Mouse (Mus musculus): ENCODE measurements around the gene Lgals3bp. TPM values are rescaled to one million over a fixed set of nuclear protein-coding genes. Genes with fewer than 3 reads are reported as not detected.

The Lgals3bp gene
- total and polyA plus RNA-seq, 3 experiments, result 20.2 to 121 (median 28.6) TPM

DNA sequence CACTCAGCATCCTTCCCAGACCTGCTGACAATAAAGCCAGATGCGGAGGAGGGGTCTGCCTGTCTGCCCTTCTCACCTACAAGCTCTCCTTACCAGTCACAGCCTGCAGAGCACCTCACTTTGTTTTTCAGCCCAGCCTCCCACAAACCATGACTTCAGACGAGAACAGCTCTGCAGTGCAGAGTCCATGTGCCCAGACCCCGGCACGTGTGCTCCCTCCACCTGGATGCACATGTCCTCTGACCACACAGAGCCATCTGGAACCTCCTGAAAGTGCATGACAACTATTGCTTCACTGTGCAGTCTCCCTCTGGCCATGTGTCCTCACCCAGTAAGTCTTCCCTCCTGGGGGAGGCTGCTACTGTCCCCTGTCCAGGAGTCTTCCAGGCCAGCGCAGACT is 12.4 kb upstream of the Lgals3bp start:
- Histone ChIP-seq H3K27ac (no peak overlapping the region), H3K4me3 (no peak overlapping the region), H3K27me3 (ENCODE audit: control insufficient read depth, insufficient read depth, low read length) (no peaks in the 10 kb centered on the region), H3K4me1 (ENCODE audit: control insufficient read depth, insufficient read depth, low read length) (peaks cover 16% of the 10 kb centered on the region), H3K9ac (ENCODE audit: low read depth, low read length) (no peak overlapping the region), H3K36me3 (ENCODE audit: control insufficient read depth, insufficient read depth, low read length) (no peaks in the 10 kb centered on the region), H3K79me2 (replicated peaks; ENCODE audit: control insufficient read depth, insufficient read depth, low read length) (peaks cover 3% of the 10 kb centered on the region)
- TF ChIP-seq POLR2A (IDR thresholded peaks at IDR 0.05; ENCODE audit: insufficient read depth, low read depth, low read length), result no peak
- no peak for TF ChIP-seq CTCF (IDR thresholded peaks at IDR 0.05)
- no peak for TF ChIP-seq EP300 (IDR thresholded peaks at IDR 0.05; ENCODE audit: insufficient read depth, low read depth, low read length)
- intact Hi-C loops (cut with DNase I), result no loop called here
- DNase-seq, result no peak
- WGBS, result 91% methylated on average over 5 of the region's 5 CpGs

GRCm38 (mm10) chr11:118413055-118413454 is 11.2 kb upstream of the Lgals3bp start:
- no peak for DNase-seq
- Histone ChIP-seq H3K27ac (no peak overlapping the region), H3K27me3 (ENCODE audit: control insufficient read depth, insufficient read depth, low read length) (no peaks in the 10 kb centered on the region), H3K4me3 (no peak overlapping the region), H3K79me2 (replicated peaks; ENCODE audit: control insufficient read depth, insufficient read depth, low read length) (no peaks in the 10 kb centered on the region), H3K9ac (ENCODE audit: low read depth, low read length) (no peak overlapping the region), H3K4me1 (ENCODE audit: control insufficient read depth, insufficient read depth, low read length) (peaks cover 14% of the 10 kb centered on the region), H3K36me3 (ENCODE audit: control insufficient read depth, insufficient read depth, low read length) (no peaks in the 10 kb centered on the region)
- intact Hi-C loops (cut with DNase I), result no loop called here
- 58% methylated on average over 4 of the region's 4 CpGs for WGBS
- TF ChIP-seq EP300 (IDR thresholded peaks at IDR 0.05; ENCODE audit: insufficient read depth, low read depth, low read length), result no peak
- TF ChIP-seq CTCF (IDR thresholded peaks at IDR 0.05), result no peak
- no peak for TF ChIP-seq POLR2A (IDR thresholded peaks at IDR 0.05; ENCODE audit: insufficient read depth, low read depth, low read length)

GRCm38 (mm10) chr11:118412601-118413000 is 10.7 kb upstream of the Lgals3bp start:
- H3K27me3 ChIP-seq (ENCODE audit: control insufficient read depth, insufficient read depth, low read length), result no peaks in the 10 kb centered on the region
- H3K36me3 ChIP-seq (ENCODE audit: control insufficient read depth, insufficient read depth, low read length), result no peaks in the 10 kb centered on the region
- H3K27ac ChIP-seq, result no peak overlapping the region
- TF ChIP-seq POLR2A (IDR thresholded peaks at IDR 0.05; ENCODE audit: insufficient read depth, low read depth, low read length), result no peak
- no peak for TF ChIP-seq CTCF (IDR thresholded peaks at IDR 0.05)
- TF ChIP-seq EP300 (IDR thresholded peaks at IDR 0.05; ENCODE audit: insufficient read depth, low read depth, low read length), result no peak
- no peaks in the 10 kb centered on the region for H3K79me2 ChIP-seq (replicated peaks; ENCODE audit: control insufficient read depth, insufficient read depth, low read length)
- no peak overlapping the region for H3K4me3 ChIP-seq
- intact Hi-C loops (cut with DNase I), result no loop called here
- H3K4me1 ChIP-seq (ENCODE audit: control insufficient read depth, insufficient read depth, low read length), result peaks cover 11% of the 10 kb centered on the region
- no peak for DNase-seq
- 39% methylated on average over 2 of the region's 2 CpGs for WGBS
- no peak overlapping the region for H3K9ac ChIP-seq (ENCODE audit: low read depth, low read length)

DNA sequence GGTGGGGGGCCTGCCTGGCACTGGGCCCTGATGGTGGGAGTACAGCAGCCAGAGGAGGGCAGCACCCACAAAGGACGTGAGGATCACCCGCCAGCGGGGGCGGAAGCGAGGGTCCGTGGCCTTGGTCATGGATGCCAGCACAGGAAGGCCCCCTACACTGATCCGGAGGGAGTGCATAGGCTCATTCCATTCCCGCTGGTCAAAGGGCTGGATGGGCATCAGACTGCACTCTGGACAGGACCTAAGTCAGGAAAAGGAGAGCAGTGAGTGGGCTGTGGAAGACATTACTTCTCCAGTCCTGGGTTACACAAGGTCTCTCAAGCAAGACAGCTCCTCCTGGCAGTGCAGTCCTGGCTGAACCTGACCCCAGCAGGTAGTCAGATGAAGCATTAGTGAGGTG is 9.4 kb upstream of the Lgals3bp start:
- DNase-seq, result no peak
- H3K4me3 ChIP-seq, result no peak overlapping the region
- H3K27ac ChIP-seq, result no peak overlapping the region
- intact Hi-C loops (cut with DNase I), result no loop called here
- H3K36me3 ChIP-seq (ENCODE audit: control insufficient read depth, insufficient read depth, low read length), result no peaks in the 10 kb centered on the region; the same call in 1 of the 2 replicates
- no peaks in the 10 kb centered on the region for H3K27me3 ChIP-seq (ENCODE audit: control insufficient read depth, insufficient read depth, low read length)
- TF ChIP-seq POLR2A (IDR thresholded peaks at IDR 0.05; ENCODE audit: insufficient read depth, low read depth, low read length) (no peak), EP300 (IDR thresholded peaks at IDR 0.05; ENCODE audit: insufficient read depth, low read depth, low read length) (no peak), CTCF (IDR thresholded peaks at IDR 0.05) (no peak)
- H3K4me1 ChIP-seq (ENCODE audit: control insufficient read depth, insufficient read depth, low read length), result peaks cover 9% of the 10 kb centered on the region
- no peak overlapping the region for H3K9ac ChIP-seq (ENCODE audit: low read depth, low read length)
- no peaks in the 10 kb centered on the region for H3K79me2 ChIP-seq (replicated peaks; ENCODE audit: control insufficient read depth, insufficient read depth, low read length)
- 96% methylated on average over 8 of the region's 8 CpGs for WGBS

DNA sequence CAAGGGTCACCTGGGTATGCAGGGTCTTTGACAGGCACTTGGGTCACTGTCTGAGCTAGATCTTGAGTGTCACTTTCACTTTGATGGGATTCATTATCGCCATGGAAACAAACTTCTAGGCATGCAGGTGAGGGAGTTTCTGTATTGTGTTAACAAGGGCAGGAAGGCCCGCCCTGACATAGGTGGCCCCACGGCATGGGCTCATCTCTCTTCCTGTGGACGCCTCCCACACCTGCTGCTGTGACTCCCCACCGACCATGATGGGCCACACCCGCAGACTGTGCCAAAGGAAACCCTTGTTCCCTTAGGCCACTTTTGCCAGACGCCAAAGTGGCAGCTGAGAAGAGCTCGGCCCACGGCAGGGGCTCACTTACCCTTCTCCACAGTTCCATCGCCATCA is 8.6 kb upstream of the Lgals3bp start:
- TF ChIP-seq EP300 (IDR thresholded peaks at IDR 0.05; ENCODE audit: insufficient read depth, low read depth, low read length), result no peak
- no peak for TF ChIP-seq CTCF (IDR thresholded peaks at IDR 0.05)
- TF ChIP-seq POLR2A (IDR thresholded peaks at IDR 0.05; ENCODE audit: insufficient read depth, low read depth, low read length), result no peak
- Histone ChIP-seq H3K36me3 (ENCODE audit: control insufficient read depth, insufficient read depth, low read length) (no peaks in the 10 kb centered on the region; the same call in 1 of the 2 replicates), H3K27ac (no peak overlapping the region), H3K4me1 (ENCODE audit: control insufficient read depth, insufficient read depth, low read length) (peaks cover 6% of the 10 kb centered on the region), H3K9ac (ENCODE audit: low read depth, low read length) (no peak overlapping the region), H3K27me3 (ENCODE audit: control insufficient read depth, insufficient read depth, low read length) (no peaks in the 10 kb centered on the region), H3K79me2 (replicated peaks; ENCODE audit: control insufficient read depth, insufficient read depth, low read length) (no peaks in the 10 kb centered on the region), H3K4me3 (no peak overlapping the region)
- 79% methylated on average over 10 of the region's 10 CpGs for WGBS
- intact Hi-C loops (cut with DNase I), result no loop called here
- no peak for DNase-seq

GRCm38 (mm10) chr11:118410073-118410444 is 8.2 kb upstream of the Lgals3bp start:
- no peak for TF ChIP-seq CTCF (IDR thresholded peaks at IDR 0.05)
- TF ChIP-seq POLR2A (IDR thresholded peaks at IDR 0.05; ENCODE audit: insufficient read depth, low read depth, low read length), result no peak
- TF ChIP-seq EP300 (IDR thresholded peaks at IDR 0.05; ENCODE audit: insufficient read depth, low read depth, low read length), result no peak
- no peak overlapping the region for H3K9ac ChIP-seq (ENCODE audit: low read depth, low read length)
- 72% methylated on average over 1 of the region's 1 CpGs for WGBS

More at GRCm38 (mm10) chr11:118410073-118410444, 8.2 kb upstream of the Lgals3bp start:
- H3K79me2 ChIP-seq (replicated peaks; ENCODE audit: control insufficient read depth, insufficient read depth, low read length), result no peaks in the 10 kb centered on the region
- no peaks in the 10 kb centered on the region for H3K27me3 ChIP-seq (ENCODE audit: control insufficient read depth, insufficient read depth, low read length)
- H3K4me1 ChIP-seq (ENCODE audit: control insufficient read depth, insufficient read depth, low read length), result peaks cover 6% of the 10 kb centered on the region
- no peak overlapping the region for H3K4me3 ChIP-seq
- H3K36me3 ChIP-seq (ENCODE audit: control insufficient read depth, insufficient read depth, low read length), result no peaks in the 10 kb centered on the region; the same call in 1 of the 2 replicates
- H3K27ac ChIP-seq, result no peak overlapping the region
- intact Hi-C loops (cut with DNase I), result no loop called here
- no peak for DNase-seq

All from heart, adult 2 months (tissue).